Mouse (Mus musculus) heart, embryonic 14.5 days (tissue): ENCODE results near the gene Ncbp2. TPM values are rescaled to one million over a fixed set of nuclear protein-coding genes. Genes with fewer than 3 reads are reported as not detected.
A peak's percentile ranks its signal among the peaks of the same experiment; 100 is the strongest.

Experiments used
- ATAC-seq: fragments of 200-750 bp; cut with Nextera tagmentation; 2 replicates; pipeline ENCODE4 v1.8.0; 2017; ENCODE audit warnings: low read depth, moderate TSS enrichment; ENCODE audit not compliant: insufficient number of reproducible peaks, insufficient read depth, low FRiP score
- H3K27ac ChIP-seq, 2 experiments: fragments of 200-500 bp in 1 of 2; fragments of 300-500 bp in 1 of 2; sonication (generic) in 1 of 2; replicated peaks in 1 of 2; 2 replicates each; pipeline ENCODE4 v1.5.1; 2012 to 2014; ENCODE audit warnings: low read depth in 2 of 2, low read length in 2 of 2, control low read depth in 1 of 2, mild to moderate bottlenecking in 1 of 2, mixed read lengths in 1 of 2; ENCODE audit not compliant: control insufficient read depth in 1 of 2, insufficient read depth in 1 of 2
- H3K27me3 ChIP-seq: fragments of 300-500 bp; sonication (generic); 2 replicates; pipeline ENCODE4 v1.6.1; 2014; ENCODE audit warnings: mild to moderate bottlenecking, low read length, control low read depth; ENCODE audit not compliant: control insufficient read depth, insufficient read depth
- H3K36me3 ChIP-seq: fragments of 300-500 bp; sonication (generic); 2 replicates; pipeline ENCODE4 v1.6.1; 2014; ENCODE audit warnings: mild to moderate bottlenecking, control low read depth, low read length, mixed read lengths; ENCODE audit not compliant: control insufficient read depth, insufficient read depth
- H3K4me1 ChIP-seq, 2 experiments: fragments of 200-500 bp in 1 of 2; fragments of 300-500 bp in 1 of 2; sonication (generic) in 1 of 2; 2 replicates each; pipeline ENCODE4 v1.6.1; 2012 to 2014; ENCODE audit warnings: low read length in 2 of 2, control low read depth in 1 of 2, mixed read lengths in 1 of 2; ENCODE audit not compliant: control insufficient read depth in 2 of 2, insufficient read depth in 2 of 2
- H3K4me2 ChIP-seq: fragments of 300-500 bp; sonication (generic); 2 replicates; pipeline ENCODE4 v1.6.1; 2014; ENCODE audit warnings: mild to moderate bottlenecking, low read length
- H3K4me3 ChIP-seq, 2 experiments: fragments of 200-500 bp in 1 of 2; fragments of 300-500 bp in 1 of 2; sonication (generic) in 1 of 2; 2 replicates each; pipeline ENCODE4 v1.5.1; 2012 to 2014; ENCODE audit warnings: low read length in 2 of 2, mild to moderate bottlenecking in 2 of 2, control low read depth in 1 of 2, low read depth in 1 of 2, moderate library complexity in 1 of 2; ENCODE audit not compliant: control insufficient read depth in 1 of 2, insufficient read depth in 1 of 2
- H3K9ac ChIP-seq: fragments of 300-500 bp; sonication (generic); 2 replicates; pipeline ENCODE4 v1.6.1; 2014; ENCODE audit warnings: mild to moderate bottlenecking, low read length
- H3K9me3 ChIP-seq: fragments of 300-500 bp; sonication (generic); 2 replicates; pipeline ENCODE4 v1.6.1; 2016; ENCODE audit warnings: low read length, control low read depth; ENCODE audit not compliant: control insufficient read depth
- WGBS: fragments of 180-500 bp; shearing (Covaris S2); extraction: QIAGEN DNeasy Blood & Tissue Kit; methylation state at CpG from one replicate; pipeline ENCODE4 v1.1.7; 2014; 5-methylcytosine and 5-hydroxymethylcytosine counted together
- polyA plus RNA-seq: library from polyadenylated mRNA; unstranded; fragments of >200 nt; fragmentation: Nextera tagmentation; extraction: Ambion mirVana; gene quantifications from 2 replicates; pipeline ENCODE4 v1.2.1, GENCODE M21; 2014

Gene Ncbp2
- polyA plus RNA-seq, 1 experiment from 2014 or later, result 69.9 TPM

GRCm38 (mm10) chr16:31935091-31935979, 13.0 kb upstream of the Ncbp2 start:
- Histone ChIP-seq H3K27ac (no peak overlapping the region), H3K4me3 (peak overlapping the region; percentile 20 to 37), H3K9ac (peak overlapping the region; percentile 56; the same call in 1 of the 2 replicates), H3K36me3 (no peaks in the 10 kb centered on the region), H3K27me3 (peaks cover 27% of the 10 kb centered on the region), H3K9me3 (0 out of 2 replicates have a peak, but pooled peaks cover 3% of the 10 kb centered on the region), H3K4me1 (peaks cover 14 to 18% of the 10 kb centered on the region in 2 experiments), H3K4me2 (peak overlapping the region; percentile 84)
- 5% methylated on average over 36 of the region's 36 CpGs for WGBS
- no peak for ATAC-seq

DNA sequence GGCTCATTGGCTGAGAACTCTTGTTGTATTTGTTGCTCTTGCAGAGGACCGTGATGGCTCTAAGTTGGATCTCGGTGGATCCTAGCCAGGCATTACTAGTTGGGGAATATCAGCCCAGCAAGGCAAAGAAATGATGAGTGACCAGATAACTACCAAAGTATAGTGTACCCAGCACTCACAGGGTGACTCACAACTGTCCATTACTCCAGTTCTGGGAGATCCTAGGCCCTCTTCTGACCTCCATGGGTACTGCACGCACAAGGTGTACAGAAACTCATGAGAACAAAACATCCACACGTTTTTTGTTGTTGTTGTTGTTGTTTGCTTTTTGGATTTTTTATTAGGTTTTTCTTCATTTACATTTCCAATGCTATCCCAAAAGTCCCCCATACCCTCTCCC, 11.7 kb upstream of the Ncbp2 start:
- no peak overlapping the region for H3K27ac ChIP-seq
- H3K9ac ChIP-seq, result no peak overlapping the region
- 84% methylated on average over 4 of the region's 4 CpGs for WGBS
- H3K9me3 ChIP-seq, result 0 out of 2 replicates have a peak, but pooled peaks cover 3% of the 10 kb centered on the region
- ATAC-seq, result no peak
- H3K27me3 ChIP-seq, result peaks cover 27% of the 10 kb centered on the region
- H3K4me1 ChIP-seq, result peaks cover 14 to 18% of the 10 kb centered on the region in 2 experiments
- no peak overlapping the region for H3K4me3 ChIP-seq
- no peak overlapping the region for H3K4me2 ChIP-seq
- no peaks in the 10 kb centered on the region for H3K36me3 ChIP-seq

DNA sequence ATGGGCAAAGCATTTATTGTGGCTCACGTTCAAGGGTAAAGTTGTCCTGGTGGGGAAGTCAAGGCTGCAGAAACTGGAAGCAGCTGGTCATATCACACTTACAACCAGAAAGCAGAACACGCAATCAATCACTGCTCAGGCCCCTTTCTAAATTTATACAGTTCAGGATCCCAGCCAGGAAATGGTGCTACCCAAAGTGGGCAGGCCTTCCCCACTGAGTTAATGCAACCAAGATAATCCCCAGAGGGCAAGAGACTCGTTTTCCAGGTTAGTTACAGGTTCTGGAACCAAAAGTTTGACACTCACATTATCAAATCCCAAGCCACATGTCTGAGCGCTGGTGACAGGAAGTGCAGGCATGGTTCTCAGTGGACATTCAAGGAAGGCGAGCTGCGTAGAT, 9.5 kb upstream of the Ncbp2 start:
- Histone ChIP-seq H3K4me3 (no peak overlapping the region), H3K27me3 (peaks cover 21% of the 10 kb centered on the region), H3K4me2 (no peak overlapping the region), H3K4me1 (peaks cover 8 to 10% of the 10 kb centered on the region in 2 experiments), H3K9ac (no peak overlapping the region), H3K9me3 (0 out of 2 replicates have a peak, but pooled peaks cover 3% of the 10 kb centered on the region), H3K36me3 (no peaks in the 10 kb centered on the region), H3K27ac (no peak overlapping the region)
- ATAC-seq, result no peak
- WGBS, result 62% methylated on average over 6 of the region's 6 CpGs

GRCm38 (mm10) chr16:31940586-31940985, 7.7 kb upstream of the Ncbp2 start:
- no peak overlapping the region for H3K27ac ChIP-seq
- H3K4me1 ChIP-seq, result peaks cover 0 to 1% of the 10 kb centered on the region in 2 experiments; a peak in 1 of 4 replicates
- 62% methylated on average over 2 of the region's 2 CpGs for WGBS
- no peak overlapping the region for H3K4me2 ChIP-seq
- no peak overlapping the region for H3K9ac ChIP-seq
- 0 out of 2 replicates have a peak, but pooled peaks cover 6% of the 10 kb centered on the region for H3K36me3 ChIP-seq
- ATAC-seq, result no peak
- 0 out of 2 replicates have a peak, but pooled peaks cover 3% of the 10 kb centered on the region for H3K9me3 ChIP-seq
- H3K27me3 ChIP-seq, result peaks cover 7% of the 10 kb centered on the region
- no peak overlapping the region for H3K4me3 ChIP-seq

GRCm38 (mm10) chr16:31943980-31944379, 4.3 kb upstream of the Ncbp2 start:
- Histone ChIP-seq H3K4me2 (no peak overlapping the region), H3K4me1 (peaks cover 9 to 17% of the 10 kb centered on the region in 2 experiments), H3K36me3 (0 out of 2 replicates have a peak, but pooled peaks cover 9% of the 10 kb centered on the region), H3K9ac (peak overlapping the region; percentile 38; the same call in 1 of the 2 replicates), H3K4me3 (no peak overlapping the region), H3K27me3 (no peaks in the 10 kb centered on the region), H3K27ac (no peak overlapping the region), H3K9me3 (no peaks in the 10 kb centered on the region)
- 3% methylated on average over 10 of the region's 10 CpGs for WGBS
- ATAC-seq, result no peak

GRCm38 (mm10) chr16:31944698-31945255, 3.5 kb upstream of the Ncbp2 start:
- no peak for ATAC-seq

DNA sequence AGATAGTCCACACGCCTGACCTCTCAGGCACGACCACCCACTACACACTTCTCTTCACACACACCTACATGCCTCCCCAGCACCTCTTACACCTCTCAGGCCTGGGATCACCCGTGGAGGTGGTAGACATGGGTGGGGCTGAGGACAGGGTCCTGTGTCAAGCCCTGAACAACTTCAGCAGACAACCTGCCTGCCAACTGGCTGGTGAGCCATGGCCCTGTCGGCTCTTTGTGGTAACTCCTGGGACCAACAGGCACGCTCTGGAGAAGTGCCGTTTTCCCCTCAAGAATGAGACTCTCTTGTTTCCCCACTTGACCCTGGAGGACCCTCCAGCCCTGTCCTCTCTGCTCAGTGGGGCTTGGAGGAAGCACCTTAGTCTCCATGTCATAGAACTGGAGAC, 2.9 kb upstream of the Ncbp2 start:
- WGBS, result 84% methylated on average over 6 of the region's 6 CpGs
- H3K27me3 ChIP-seq, result no peaks in the 10 kb centered on the region
- peaks cover 9 to 24% of the 10 kb centered on the region in 2 experiments for H3K4me1 ChIP-seq
- no peak overlapping the region for H3K27ac ChIP-seq
- peaks cover 9% of the 10 kb centered on the region; the same call in 1 of the 2 replicates for H3K36me3 ChIP-seq
- no peak overlapping the region for H3K4me3 ChIP-seq
- no peaks in the 10 kb centered on the region for H3K9me3 ChIP-seq
- no peak for ATAC-seq
- H3K9ac ChIP-seq, result peak overlapping the region; percentile 16; the same call in 1 of the 2 replicates
- H3K4me2 ChIP-seq, result no peak overlapping the region

More at GRCm38 (mm10) chr16:31944698-31945255, 3.5 kb upstream of the Ncbp2 start:
- WGBS, result 83% methylated on average over 12 of the region's 12 CpGs
- H3K36me3 ChIP-seq, result 0 out of 2 replicates have a peak, but pooled peaks cover 9% of the 10 kb centered on the region
- H3K4me3 ChIP-seq, result no peak overlapping the region
- peaks cover 9 to 24% of the 10 kb centered on the region in 2 experiments for H3K4me1 ChIP-seq
- no peaks in the 10 kb centered on the region for H3K9me3 ChIP-seq
- no peak overlapping the region for H3K27ac ChIP-seq
- H3K4me2 ChIP-seq, result no peak overlapping the region
- H3K9ac ChIP-seq, result no peak overlapping the region
- H3K27me3 ChIP-seq, result no peaks in the 10 kb centered on the region
